Mouse (Mus musculus) lung, postnatal 0 days (tissue): Measurements from ENCODE around the gene Cnot1.

Experiments
- CTCF ChIP-seq: IDR thresholded peaks from 2 replicates; pipeline ENCODE4 v1.5.1; 2016; ENCODE audit warnings: antibody characterized with exemption, mild to moderate bottlenecking
- EP300 ChIP-seq: IDR thresholded peaks from 2 replicates; pipeline ENCODE4 v1.6.1; 2016; ENCODE audit warnings: antibody characterized with exemption, mild to moderate bottlenecking, control low read depth

GRCm38 (mm10) chr8:95727625-95728024, 79.6 kb downstream of the Cnot1 start:
- TF ChIP-seq CTCF (no peak), EP300 (no peak)
